Mouse (Mus musculus): ENCODE data around the gene Isca1.

- TF ChIP-seq CTCF (IDR thresholded peaks at IDR 0.05; ENCODE audit: low read depth) (no peak), EP300 (IDR thresholded peaks at IDR 0.05; ENCODE audit: low read depth) (no peak)
Measured at GRCm38 (mm10) chr13:59745462-59745861, 24.1 kb downstream of the Isca1 start.

Measured in liver, embryonic 14.5 days (tissue).